Mouse (Mus musculus): ENCODE results near the gene Pde4dip. TPM values are rescaled to one million over a fixed set of nuclear protein-coding genes. Genes with fewer than 3 reads are reported as not detected.
A peak's percentile ranks its signal among the peaks of the same experiment; 100 is the strongest.

Gene Pde4dip
- polyA plus RNA-seq, 1 experiment from 2014 or later = 76.6 TPM

DNA sequence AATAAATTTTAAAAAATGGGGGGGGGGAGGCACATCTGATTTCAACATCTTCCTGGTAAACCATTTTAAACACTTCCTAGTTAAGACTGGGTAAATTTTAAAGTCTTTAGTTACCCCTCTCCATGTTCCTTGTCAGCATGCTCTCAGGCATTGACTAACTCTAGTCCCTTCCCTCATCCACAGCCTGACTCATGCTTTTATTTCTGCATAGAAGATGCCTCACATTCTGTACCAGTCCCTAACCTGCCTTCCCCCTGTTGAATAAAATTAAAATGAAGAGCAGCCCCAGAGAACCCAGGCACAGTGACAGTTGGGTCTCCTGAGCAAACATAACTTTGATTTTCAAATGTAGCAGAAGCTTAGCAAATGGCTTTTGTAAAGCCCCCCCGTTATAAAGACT lies 53.9 kb downstream of the Pde4dip start:
- Histone ChIP-seq H3K4me2 (replicated peaks) (no peak overlapping the region), H3K9me3 (ENCODE audit: control insufficient read depth, low read length) (no peaks in the 10 kb centered on the region), H3K36me3 (replicated peaks; ENCODE audit: control insufficient read depth, insufficient read depth) (no peaks in the 10 kb centered on the region), H3K27ac (no peak overlapping the region), H3K27me3 (ENCODE audit: control insufficient read depth, insufficient read depth, low read length) (no peaks in the 10 kb centered on the region), H3K4me3 (replicated peaks; ENCODE audit: low read length) (no peak overlapping the region), H3K4me1 (replicated peaks; ENCODE audit: control insufficient read depth, insufficient read depth, low read length) (no peaks in the 10 kb centered on the region), H3K9ac (no peak overlapping the region)
- DNase-seq (ENCODE audit: low spot score) (no peak), ATAC-seq (ENCODE audit: low FRiP score) (no peak)
- 68% methylated on average over 1 of the region's 1 CpGs for WGBS

DNA sequence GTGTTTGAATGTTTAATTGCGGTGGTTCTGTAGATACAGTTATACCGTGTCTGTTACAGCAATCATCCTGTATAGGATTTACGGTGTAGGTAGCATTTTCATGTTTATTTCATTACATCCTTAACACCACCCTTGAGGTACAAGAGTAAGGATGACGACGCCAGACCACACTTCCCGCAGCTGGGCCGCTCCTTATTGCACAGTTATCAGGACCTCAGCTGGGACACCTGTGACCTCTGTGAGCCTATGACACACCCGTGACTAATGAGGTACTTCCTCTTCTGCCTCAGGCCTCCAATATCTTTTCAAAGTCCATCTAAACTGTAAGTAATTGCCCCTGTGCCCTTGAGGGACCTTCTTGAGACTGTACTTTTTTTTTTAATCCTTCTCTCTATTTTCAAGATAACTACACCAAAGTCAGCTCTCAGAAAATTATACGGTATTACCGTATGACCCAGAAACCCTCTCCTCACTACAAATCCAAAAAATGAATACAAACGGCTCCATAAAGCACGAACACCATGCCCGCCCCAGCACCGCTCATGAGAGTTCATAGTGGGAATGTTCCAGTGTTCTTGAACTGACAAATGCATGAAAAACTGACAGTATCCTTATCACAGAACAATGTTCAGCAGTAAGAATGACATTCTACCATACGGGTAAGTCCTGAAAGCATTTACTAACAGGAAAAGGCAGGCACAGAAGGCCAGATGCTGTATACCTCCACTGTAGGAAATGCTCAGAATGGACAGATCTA lies 56.8 kb downstream of the Pde4dip start:
- Histone ChIP-seq H3K36me3 (replicated peaks; ENCODE audit: control insufficient read depth, insufficient read depth) (no peaks in the 10 kb centered on the region), H3K4me2 (replicated peaks) (no peak overlapping the region), H3K27ac (no peak overlapping the region), H3K4me3 (replicated peaks; ENCODE audit: low read length) (no peak overlapping the region), H3K9ac (no peak overlapping the region), H3K27me3 (ENCODE audit: control insufficient read depth, insufficient read depth, low read length) (no peaks in the 10 kb centered on the region), H3K4me1 (replicated peaks; ENCODE audit: control insufficient read depth, insufficient read depth, low read length) (no peaks in the 10 kb centered on the region), H3K9me3 (ENCODE audit: control insufficient read depth, low read length) (no peaks in the 10 kb centered on the region)
- DNase-seq (ENCODE audit: low spot score) = no peak
- no peak for ATAC-seq (ENCODE audit: low FRiP score)
- WGBS = 82% methylated on average over 15 of the region's 15 CpGs

DNA sequence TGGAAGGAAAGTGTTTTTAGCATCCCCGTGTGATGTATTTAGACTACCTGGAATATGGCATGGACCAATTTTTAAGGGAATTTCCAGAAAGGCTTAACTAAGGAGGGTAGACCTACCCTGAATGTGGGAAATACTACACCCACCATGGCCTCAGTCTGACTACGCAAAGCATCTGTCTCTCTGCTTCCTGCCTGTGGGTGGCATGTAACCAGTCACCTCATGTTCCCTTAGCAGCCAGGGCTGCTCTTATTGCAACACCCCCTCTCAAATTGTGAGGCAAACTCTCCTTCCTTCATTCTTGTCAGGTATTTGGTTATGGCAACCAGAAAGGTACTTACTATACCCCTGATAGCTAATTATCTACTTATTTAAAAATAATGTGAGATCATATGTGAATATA lies 57.9 kb downstream of the Pde4dip start:
- H3K36me3 ChIP-seq (replicated peaks; ENCODE audit: control insufficient read depth, insufficient read depth) = no peaks in the 10 kb centered on the region
- H3K9me3 ChIP-seq (ENCODE audit: control insufficient read depth, low read length) = no peaks in the 10 kb centered on the region
- no peak for ATAC-seq (ENCODE audit: low FRiP score)
- no peaks in the 10 kb centered on the region for H3K4me1 ChIP-seq (replicated peaks; ENCODE audit: control insufficient read depth, insufficient read depth, low read length)
- H3K4me2 ChIP-seq (replicated peaks) = no peak overlapping the region
- peak overlapping the region; percentile 36; the same call in 1 of the 2 replicates for H3K27ac ChIP-seq
- H3K27me3 ChIP-seq (ENCODE audit: control insufficient read depth, insufficient read depth, low read length) = 0 out of 2 replicates have a peak, but pooled peaks cover 3% of the 10 kb centered on the region
- no peak overlapping the region for H3K4me3 ChIP-seq (replicated peaks; ENCODE audit: low read length)
- DNase-seq (ENCODE audit: low spot score) = no peak
- H3K9ac ChIP-seq = no peak overlapping the region
- 66% methylated on average over 2 of the region's 2 CpGs for WGBS

DNA sequence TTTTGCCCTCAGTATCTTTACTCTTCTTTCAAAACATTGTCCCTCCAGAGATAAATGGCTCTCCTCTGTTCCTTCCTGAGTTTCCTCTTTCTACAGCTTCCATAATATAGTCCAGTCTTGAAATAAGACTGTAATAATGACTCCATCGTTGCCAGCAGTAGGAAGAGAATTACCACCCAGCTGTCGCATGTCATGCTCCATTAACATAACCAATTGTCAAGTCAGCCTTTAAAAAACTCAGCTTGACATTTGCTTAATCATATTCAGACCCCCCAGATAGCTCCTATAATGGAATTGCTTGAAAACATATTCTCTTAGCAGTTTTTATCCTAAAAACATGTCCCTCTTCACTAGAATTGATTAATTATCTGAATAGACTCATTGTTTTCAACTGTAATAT lies 58.4 kb downstream of the Pde4dip start:
- Histone ChIP-seq H3K27ac (no peak overlapping the region), H3K4me1 (replicated peaks; ENCODE audit: control insufficient read depth, insufficient read depth, low read length) (no peaks in the 10 kb centered on the region), H3K4me3 (replicated peaks; ENCODE audit: low read length) (no peak overlapping the region), H3K9ac (no peak overlapping the region), H3K27me3 (ENCODE audit: control insufficient read depth, insufficient read depth, low read length) (0 out of 2 replicates have a peak, but pooled peaks cover 8% of the 10 kb centered on the region), H3K4me2 (replicated peaks) (no peak overlapping the region), H3K9me3 (ENCODE audit: control insufficient read depth, low read length) (no peaks in the 10 kb centered on the region), H3K36me3 (replicated peaks; ENCODE audit: control insufficient read depth, insufficient read depth) (no peaks in the 10 kb centered on the region)
- ATAC-seq (ENCODE audit: low FRiP score) (peak; percentile 27; the same call in 1 of the 2 replicates), DNase-seq (ENCODE audit: low spot score) (peak; percentile 51)
- 16% methylated on average over 2 of the region's 2 CpGs for WGBS

DNA sequence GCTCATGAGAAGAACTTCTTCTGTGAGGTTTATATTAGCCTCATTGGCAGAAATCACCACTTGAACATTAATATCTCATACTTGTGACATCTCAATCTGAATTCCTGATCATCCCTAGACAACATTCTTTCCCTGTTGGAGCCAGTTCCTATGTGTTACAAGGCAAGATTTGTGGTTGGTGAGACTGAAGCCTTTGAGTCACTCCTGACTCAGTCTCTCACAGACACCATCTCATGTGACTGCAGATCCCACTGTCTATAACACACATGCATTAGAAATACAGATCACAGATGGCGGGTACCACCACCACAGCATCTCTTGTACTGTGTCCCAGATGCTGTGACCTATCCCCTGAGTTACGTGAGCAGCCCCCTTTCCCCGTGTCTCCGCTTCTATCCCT lies 60.2 kb downstream of the Pde4dip start:
- no peak for ATAC-seq (ENCODE audit: low FRiP score)
- H3K27me3 ChIP-seq (ENCODE audit: control insufficient read depth, insufficient read depth, low read length) = peaks cover 25% of the 10 kb centered on the region
- H3K27ac ChIP-seq = no peak overlapping the region
- H3K4me3 ChIP-seq (replicated peaks; ENCODE audit: low read length) = no peak overlapping the region
- H3K36me3 ChIP-seq (replicated peaks; ENCODE audit: control insufficient read depth, insufficient read depth) = no peaks in the 10 kb centered on the region
- no peaks in the 10 kb centered on the region for H3K9me3 ChIP-seq (ENCODE audit: control insufficient read depth, low read length)
- H3K9ac ChIP-seq = no peak overlapping the region
- 90% methylated on average over 4 of the region's 4 CpGs for WGBS
- no peak for DNase-seq (ENCODE audit: low spot score)
- H3K4me1 ChIP-seq (replicated peaks; ENCODE audit: control insufficient read depth, insufficient read depth, low read length) = peaks cover 4% of the 10 kb centered on the region; the same call in 1 of the 2 replicates
- H3K4me2 ChIP-seq (replicated peaks) = no peak overlapping the region

DNA sequence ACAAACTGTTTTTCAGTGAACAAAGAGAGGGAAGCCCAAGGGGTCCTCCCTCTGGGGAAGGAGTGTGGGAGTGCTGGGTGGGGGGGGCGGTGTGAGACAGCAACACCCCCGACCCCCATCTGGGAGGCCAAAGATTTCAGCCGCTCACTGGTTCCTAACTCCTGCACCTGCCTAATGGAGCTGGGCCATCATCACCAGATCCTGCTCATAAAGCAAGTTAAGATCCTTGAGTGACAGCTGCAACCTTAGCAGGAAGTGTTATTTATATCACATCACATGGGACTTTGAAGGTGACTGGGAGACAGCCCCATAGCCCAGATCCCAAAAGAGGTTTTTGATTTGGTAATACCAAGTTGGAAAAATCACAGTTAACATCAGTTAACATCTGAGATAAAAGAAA lies 63.3 kb downstream of the Pde4dip start:
- ATAC-seq (ENCODE audit: low FRiP score) (no peak), DNase-seq (ENCODE audit: low spot score) (no peak)
- Histone ChIP-seq H3K9me3 (ENCODE audit: control insufficient read depth, low read length) (no peaks in the 10 kb centered on the region), H3K4me3 (replicated peaks; ENCODE audit: low read length) (no peak overlapping the region), H3K9ac (no peak overlapping the region), H3K4me2 (replicated peaks) (no peak overlapping the region), H3K27me3 (ENCODE audit: control insufficient read depth, insufficient read depth, low read length) (peaks cover 32% of the 10 kb centered on the region), H3K36me3 (replicated peaks; ENCODE audit: control insufficient read depth, insufficient read depth) (no peaks in the 10 kb centered on the region), H3K27ac (no peak overlapping the region), H3K4me1 (replicated peaks; ENCODE audit: control insufficient read depth, insufficient read depth, low read length) (peaks cover 4% of the 10 kb centered on the region; the same call in 1 of the 2 replicates)
- WGBS = 11% methylated on average over 3 of the region's 3 CpGs

DNA sequence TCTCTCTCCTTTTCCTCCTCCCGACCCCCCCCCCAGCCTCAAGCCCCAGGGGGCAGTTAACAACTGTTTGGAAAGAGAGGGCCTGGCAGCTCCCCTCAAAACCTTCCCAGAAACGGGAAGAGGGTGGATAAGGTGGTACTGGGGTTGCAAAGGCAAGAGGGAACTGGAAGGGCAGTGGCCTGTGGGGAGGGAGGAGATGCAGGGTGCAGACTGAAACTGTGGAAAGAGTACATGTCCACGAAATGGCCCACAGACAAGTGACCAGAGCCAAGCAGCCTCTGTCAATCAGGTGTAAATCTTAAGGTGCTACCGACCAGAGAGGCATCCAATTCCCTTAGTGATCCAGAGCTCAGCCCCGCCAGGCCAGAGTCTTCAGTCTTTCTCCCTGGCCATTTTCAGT lies 63.8 kb downstream of the Pde4dip start:
- peaks cover 4% of the 10 kb centered on the region; the same call in 1 of the 2 replicates for H3K4me1 ChIP-seq (replicated peaks; ENCODE audit: control insufficient read depth, insufficient read depth, low read length)
- 2% methylated on average over 4 of the region's 5 CpGs for WGBS
- no peak for ATAC-seq (ENCODE audit: low FRiP score)
- no peaks in the 10 kb centered on the region for H3K9me3 ChIP-seq (ENCODE audit: control insufficient read depth, low read length)
- no peaks in the 10 kb centered on the region for H3K36me3 ChIP-seq (replicated peaks; ENCODE audit: control insufficient read depth, insufficient read depth)
- peaks cover 32% of the 10 kb centered on the region for H3K27me3 ChIP-seq (ENCODE audit: control insufficient read depth, insufficient read depth, low read length)
- no peak for DNase-seq (ENCODE audit: low spot score)
- H3K4me2 ChIP-seq (replicated peaks) = peak overlapping the region; percentile 52
- H3K27ac ChIP-seq = no peak overlapping the region
- peak overlapping the region; percentile 24; the same call in 1 of the 2 replicates for H3K4me3 ChIP-seq (replicated peaks; ENCODE audit: low read length)
- H3K9ac ChIP-seq = no peak overlapping the region

DNA sequence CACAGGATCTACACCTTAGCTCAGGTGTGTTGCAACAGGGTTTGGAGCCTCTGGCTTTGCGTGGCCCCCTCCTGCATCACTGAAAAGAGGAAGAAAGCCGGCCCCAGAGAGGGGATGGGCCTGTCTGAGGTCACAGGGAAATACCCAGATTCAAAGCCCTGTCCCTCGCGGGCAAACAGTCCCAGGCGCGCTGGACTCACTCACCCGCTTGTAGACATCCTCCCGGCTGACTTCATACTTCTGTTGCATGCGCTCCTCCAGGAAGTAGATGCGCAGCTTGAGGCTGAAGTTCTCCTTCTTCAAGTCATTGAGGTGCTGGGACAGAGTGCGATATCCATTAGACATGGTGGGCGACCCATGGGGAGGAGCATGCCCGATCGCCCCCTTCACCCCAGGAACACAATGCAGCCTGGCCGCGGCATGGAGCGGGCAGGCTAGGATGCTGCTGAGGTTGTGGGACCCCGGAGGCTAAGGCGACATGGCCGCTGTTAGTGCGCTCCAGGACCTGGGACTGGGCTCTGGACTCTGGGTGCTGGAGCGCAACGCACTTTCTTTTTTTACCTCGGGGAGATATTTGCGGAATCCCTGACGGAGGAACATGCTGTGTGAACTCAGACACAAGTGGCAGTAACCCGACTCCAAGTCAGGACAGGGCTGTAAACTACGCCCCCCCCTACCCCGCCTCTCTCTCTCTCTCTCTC lies 64.3 kb downstream of the Pde4dip start:
- H3K27ac ChIP-seq = no peak overlapping the region
- 2% methylated on average over 29 of the region's 29 CpGs for WGBS
- 0 out of 2 replicates have a peak, but pooled peaks have one; percentile 34 for ATAC-seq (ENCODE audit: low FRiP score)
- no peaks in the 10 kb centered on the region for H3K36me3 ChIP-seq (replicated peaks; ENCODE audit: control insufficient read depth, insufficient read depth)
- DNase-seq (ENCODE audit: low spot score) = no peak
- H3K9ac ChIP-seq = peak overlapping the region; percentile 2; the same call in 1 of the 2 replicates
- no peaks in the 10 kb centered on the region for H3K9me3 ChIP-seq (ENCODE audit: control insufficient read depth, low read length)
- H3K4me2 ChIP-seq (replicated peaks) = peak overlapping the region; percentile 52
- H3K4me3 ChIP-seq (replicated peaks; ENCODE audit: low read length) = peak overlapping the region; percentile 24
- peaks cover 32% of the 10 kb centered on the region for H3K27me3 ChIP-seq (ENCODE audit: control insufficient read depth, insufficient read depth, low read length)
- peaks cover 4% of the 10 kb centered on the region; the same call in 1 of the 2 replicates for H3K4me1 ChIP-seq (replicated peaks; ENCODE audit: control insufficient read depth, insufficient read depth, low read length)

DNA sequence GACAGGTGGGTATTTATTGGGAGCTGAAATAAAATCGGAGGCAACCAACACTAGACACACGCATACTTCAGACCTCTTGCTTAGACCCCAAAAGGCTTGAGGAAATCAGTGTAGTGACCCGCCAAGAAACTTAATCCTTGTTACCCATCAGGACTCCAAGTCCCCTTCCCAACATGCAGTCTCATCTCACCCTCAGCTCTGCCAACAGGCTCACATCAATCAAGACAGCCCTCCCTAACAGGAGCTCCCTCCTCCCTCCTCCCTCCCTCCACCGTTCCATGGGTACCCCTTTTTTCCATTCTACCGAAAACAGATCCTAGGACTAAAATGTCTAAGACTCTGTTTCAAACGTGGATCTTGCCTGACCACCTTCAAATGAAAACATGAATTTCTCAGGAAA lies 65.1 kb downstream of the Pde4dip start:
- Histone ChIP-seq H3K36me3 (replicated peaks; ENCODE audit: control insufficient read depth, insufficient read depth) (no peaks in the 10 kb centered on the region), H3K4me1 (replicated peaks; ENCODE audit: control insufficient read depth, insufficient read depth, low read length) (peaks cover 4% of the 10 kb centered on the region; the same call in 1 of the 2 replicates), H3K27ac (no peak overlapping the region), H3K4me3 (replicated peaks; ENCODE audit: low read length) (no peak overlapping the region), H3K27me3 (ENCODE audit: control insufficient read depth, insufficient read depth, low read length) (peaks cover 32% of the 10 kb centered on the region), H3K4me2 (replicated peaks) (no peak overlapping the region; the same call in 1 of the 2 replicates), H3K9me3 (ENCODE audit: control insufficient read depth, low read length) (no peaks in the 10 kb centered on the region), H3K9ac (no peak overlapping the region)
- DNase-seq (ENCODE audit: low spot score) (no peak), ATAC-seq (ENCODE audit: low FRiP score) (no peak)
- WGBS = 24% methylated on average over 6 of the region's 6 CpGs

Data from hindbrain, embryonic 14.5 days (tissue).